Mouse (Mus musculus) thymus, postnatal 10 days (tissue): ENCODE results near the gene Fads1.

Experiments
- DNase-seq, 2 experiments: peaks; one replicate each; pipeline ENCODE4 v3.0.0; 2021; ENCODE audit warnings: low spot score in 2 of 2

Fads1 gene

DNA sequence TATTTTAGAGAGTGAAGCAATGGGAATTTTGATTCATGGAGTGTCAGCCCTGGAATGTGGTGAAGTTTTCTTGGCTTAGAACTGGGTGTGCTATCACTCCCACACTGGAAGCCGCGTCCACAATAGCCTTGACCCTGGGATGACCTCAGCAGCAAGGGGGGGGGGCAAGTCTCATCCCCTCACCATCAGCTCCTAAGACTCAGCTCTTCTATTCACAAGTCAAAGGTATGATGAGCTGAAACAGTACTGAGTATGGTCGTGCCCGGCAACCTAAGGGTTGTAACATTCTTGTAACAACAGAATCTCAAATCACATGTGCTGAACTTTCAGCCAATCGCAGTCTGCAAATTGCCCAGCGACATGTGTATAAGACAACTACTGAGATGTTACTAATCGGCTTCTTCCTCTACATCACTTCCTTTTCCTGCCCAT lies 5.7 kb upstream of the Fads1 start:
- DNase-seq, result no peak

DNA sequence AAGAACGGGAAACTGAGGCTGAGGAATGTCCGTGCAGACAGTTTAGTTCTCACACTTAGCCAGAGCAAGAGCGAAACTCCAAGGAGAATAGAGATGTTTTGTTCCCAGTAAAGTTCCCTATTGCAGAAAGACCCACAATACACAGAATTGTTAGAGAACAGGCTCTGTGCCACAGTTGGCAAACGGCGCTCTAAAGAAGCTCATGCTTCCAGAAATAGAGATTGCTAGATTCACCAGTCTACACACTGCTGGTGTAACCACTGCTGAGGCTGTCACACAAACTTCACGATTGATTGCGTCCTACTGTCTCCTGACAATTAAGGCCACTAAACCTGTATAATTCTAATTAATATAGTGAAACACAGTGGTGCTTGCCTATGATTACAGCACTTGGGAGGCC lies 1.5 kb upstream of the Fads1 start:
- DNase-seq, result no peak

DNA sequence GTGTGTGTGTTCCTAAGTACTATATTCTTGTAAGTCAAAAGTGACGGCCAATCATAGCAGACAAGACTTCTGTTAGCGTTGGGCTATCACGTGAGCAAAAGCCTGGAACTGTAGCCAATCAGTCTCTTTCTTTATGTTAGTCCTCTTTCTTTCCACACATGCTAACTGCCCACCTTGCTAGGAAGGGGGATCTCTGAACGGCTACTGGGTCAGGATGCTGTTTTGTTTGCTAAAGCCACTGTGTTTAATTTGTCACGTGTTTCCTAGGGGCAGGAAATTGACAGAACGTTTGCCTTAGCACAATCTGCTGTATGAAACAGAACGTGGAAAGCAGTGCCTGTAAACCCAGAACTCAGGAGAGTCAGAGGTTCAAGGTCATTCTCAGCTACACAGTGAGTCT lies 546 bp upstream of the Fads1 start:
- no peak for DNase-seq

- peak in 1 of 2 experiments; percentile 33 for DNase-seq
Observed at GRCm38 (mm10) chr19:10183299-10183983, 753 bp downstream of the Fads1 start.

- no peak for DNase-seq
Observed at GRCm38 (mm10) chr19:10184096-10184495, 1.4 kb downstream of the Fads1 start.

DNA sequence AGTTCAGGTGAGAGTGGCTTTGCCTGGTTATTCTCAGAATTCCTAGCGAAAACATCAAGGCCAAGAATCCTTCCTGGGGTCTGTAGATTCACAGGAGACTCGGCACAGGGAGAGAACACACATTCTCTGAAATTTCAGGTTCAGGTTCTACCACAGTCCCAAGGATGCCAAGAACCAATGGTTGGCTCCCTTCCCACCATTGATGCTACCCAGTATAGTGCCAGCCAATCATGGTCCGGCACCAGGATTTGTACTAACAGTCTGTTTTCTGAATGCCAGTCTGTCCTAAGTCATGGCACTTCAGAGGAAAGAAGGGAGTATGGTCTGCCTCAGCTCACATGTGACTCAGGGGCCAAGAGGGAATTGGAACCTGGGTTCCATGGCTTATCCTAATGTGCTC lies 3.2 kb downstream of the Fads1 start:
- no peak for DNase-seq

- DNase-seq, result no peak
Observed at GRCm38 (mm10) chr19:10186569-10186968, 3.9 kb downstream of the Fads1 start.

DNA sequence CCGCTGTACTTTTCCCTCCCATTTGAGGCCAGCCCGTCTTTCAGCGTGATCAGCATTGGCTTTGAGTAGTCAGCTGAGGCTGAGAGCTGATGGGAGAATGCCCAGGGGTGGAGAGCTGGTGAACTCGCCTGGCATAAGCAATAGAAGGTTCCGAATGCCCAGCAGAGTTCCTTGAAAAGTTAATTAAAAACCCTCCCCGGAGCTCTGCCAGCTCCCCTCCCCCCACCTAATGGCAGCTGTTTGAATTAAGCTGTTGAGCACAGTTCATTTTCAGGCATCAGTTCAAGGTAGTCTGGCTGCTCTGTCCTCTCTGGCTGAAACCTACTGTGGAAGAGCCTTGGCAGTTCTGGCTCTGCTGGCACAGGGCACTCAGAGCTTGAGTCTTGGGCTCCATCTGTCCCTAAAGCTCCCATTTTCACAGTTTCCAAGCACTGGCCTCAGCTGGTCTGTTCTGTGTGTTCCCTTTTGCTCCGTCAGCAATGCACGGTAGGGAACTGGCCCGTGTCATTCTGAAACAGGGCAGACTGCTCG lies 5.7 kb downstream of the Fads1 start:
- no peak for DNase-seq

- DNase-seq, result no peak
Observed at GRCm38 (mm10) chr19:10189022-10189421, 6.3 kb downstream of the Fads1 start.

DNA sequence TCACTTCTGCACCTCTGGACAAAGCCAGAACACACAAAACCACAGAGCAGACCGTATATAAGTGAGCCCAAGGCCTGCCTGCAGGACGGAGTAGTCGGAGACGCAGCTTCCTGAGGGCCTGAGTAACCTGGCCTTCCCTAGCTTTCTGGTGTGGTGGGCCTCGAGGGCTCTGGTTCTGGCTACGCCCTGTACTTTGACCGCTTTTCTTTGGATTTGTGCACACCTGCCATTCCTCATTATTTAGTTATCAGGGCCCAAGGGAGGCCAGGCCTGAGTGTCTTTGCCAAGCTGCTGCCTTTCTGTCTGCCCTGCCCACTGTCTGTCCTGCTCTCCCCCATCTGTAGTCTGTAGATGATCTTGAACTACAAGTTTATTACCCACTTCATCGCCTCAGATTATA lies 7.3 kb downstream of the Fads1 start:
- DNase-seq, result no peak

DNA sequence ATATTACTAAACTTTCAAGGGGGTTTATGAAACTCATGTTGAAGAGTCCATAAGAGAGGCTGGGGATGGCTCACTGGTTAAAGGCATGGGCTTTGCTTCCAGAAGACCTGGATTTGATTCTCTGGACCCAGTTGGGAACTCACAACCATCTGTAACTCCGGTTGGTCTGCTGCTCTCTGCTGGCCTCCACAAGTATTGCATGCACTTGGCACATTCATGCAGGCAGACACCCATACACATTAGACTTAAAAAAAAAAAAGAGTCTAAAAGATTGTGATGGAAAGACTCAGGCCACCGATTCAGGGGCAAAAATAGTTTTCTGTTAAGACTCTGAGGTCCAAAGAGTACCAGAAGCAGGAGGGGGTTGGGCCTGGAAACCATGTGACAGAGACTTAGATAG lies 8.1 kb downstream of the Fads1 start:
- peak; percentile 36 to 66 for DNase-seq

DNA sequence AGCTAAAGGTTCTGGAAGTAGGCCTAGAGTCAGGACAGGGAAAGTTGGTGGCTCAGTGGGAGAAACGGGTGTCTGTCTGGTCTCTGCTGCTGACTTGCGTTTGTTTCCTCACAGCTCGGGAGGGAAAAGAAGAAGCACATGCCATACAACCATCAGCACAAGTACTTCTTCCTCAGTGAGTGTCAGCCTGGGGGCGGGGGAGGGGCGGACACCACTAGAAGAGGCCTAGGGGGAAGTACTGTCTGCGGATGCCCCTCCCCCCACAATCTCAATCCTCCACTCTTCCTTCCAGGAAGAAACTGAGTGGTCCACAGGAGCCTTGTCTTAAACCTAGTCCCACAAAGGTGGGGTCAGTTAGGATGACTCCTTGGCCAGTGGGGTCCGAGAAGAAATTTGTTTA lies 8.6 kb downstream of the Fads1 start:
- DNase-seq, result no peak

GRCm38 (mm10) chr19:10194337-10194736 lies 11.6 kb downstream of the Fads1 start:
- no peak for DNase-seq

DNA sequence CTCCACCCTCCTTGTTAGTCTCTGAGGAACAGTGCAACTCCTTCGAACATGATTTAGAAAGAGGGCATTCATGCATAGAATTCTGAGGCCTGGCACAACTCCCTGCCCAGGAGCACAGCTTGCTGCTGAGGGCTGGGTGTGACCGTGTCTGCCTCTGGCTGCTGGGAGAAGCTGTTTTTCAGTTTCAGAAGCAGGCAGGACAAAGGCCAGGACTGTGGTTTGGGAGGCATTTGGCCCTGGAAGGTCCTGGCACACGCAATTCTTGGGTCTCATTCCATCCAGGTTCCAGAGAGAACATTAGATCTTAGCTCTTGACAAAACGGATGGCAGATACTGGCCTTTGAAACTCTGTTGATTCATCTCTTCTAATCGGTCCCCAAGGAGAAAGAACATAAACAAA lies 12.6 kb downstream of the Fads1 start:
- DNase-seq, result no peak

- DNase-seq, result no peak
Observed at GRCm38 (mm10) chr19:10197130-10197529, 14.4 kb downstream of the Fads1 start.

DNA sequence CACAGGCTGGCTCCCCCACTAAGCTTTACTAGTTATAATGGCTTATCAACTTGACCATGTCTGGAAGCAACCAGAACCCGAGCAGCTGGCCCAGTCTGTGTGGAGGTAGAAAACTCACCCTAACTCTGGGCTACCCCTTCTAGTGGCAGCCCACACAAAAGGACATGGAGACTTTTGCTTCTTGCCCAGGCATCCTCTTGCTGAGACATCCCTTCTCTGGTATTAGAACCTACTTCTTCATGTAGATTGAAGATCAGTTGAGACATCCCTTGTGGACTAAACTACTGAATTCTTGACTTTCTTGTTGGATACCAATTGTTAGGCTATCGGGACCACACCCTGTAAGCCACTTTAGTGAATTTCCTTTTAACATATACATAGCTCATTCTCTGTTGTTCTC lies 15.6 kb downstream of the Fads1 start:
- no peak for DNase-seq

- DNase-seq, result peak; percentile 54 to 80
Observed at GRCm38 (mm10) chr19:10198723-10199122, 16.0 kb downstream of the Fads1 start.

GRCm38 (mm10) chr19:10203146-10203847 lies 20.6 kb downstream of the Fads1 start:
- no peak for DNase-seq

GRCm38 (mm10) chr19:10203848-10204615 lies 21.3 kb downstream of the Fads1 start, which contains the start of the genes Tmem258 and Fen1:
Tmem258 (plus strand) TSS chr19:10204014.
Fen1 (minus strand) TSS chr19:10204169.
- peak; percentile 77 to 89 for DNase-seq

DNA sequence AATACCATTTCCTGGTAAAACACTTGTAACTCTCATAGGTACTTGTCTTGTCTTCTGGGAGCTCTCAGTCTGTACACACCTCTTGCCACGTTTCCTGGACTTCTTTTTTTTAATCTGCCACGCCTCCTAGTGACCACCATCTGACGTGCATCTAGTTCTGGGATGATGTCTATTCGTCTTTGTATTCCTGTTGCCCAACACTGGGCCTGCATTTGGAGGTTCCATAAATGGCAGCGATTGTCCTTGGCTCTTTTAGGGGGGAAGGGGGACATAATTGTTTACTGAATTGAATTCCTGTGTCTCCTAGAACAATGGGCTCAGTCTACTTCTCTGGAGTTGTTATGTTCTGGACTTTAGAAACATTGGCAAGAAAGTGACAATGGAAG lies 21.9 kb downstream of the Fads1 start:
- no peak for DNase-seq

DNA sequence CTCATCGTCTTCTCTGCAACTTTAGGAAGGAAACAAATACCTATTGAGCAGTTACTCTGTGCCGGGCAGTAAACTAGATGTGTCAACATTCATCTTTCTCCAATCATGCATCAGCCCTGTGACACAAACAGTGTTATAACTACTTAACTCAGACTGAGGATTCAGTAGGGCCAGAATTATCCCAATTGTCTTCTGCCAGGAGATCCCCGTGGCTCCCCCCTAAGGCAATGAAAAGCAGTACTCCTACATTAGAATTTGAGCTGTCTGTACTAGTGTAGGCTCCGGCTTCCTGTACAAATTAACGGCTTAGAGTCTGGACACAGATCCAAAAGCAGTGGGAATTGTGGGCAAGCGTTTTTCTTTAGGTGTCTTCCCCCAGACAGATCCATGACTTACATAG lies 22.4 kb downstream of the Fads1 start:
- DNase-seq, result no peak

- no peak for DNase-seq
Observed at GRCm38 (mm10) chr19:10208851-10209250, 26.2 kb downstream of the Fads1 start.
